Mouse (Mus musculus) splenic B cell, adult 2 months (primary cell): ENCODE measurements around the gene Pabpc5.

Experiments used
- DNase-seq: peaks from one replicate; pipeline ENCODE4 v3.0.0-alpha.2; 2011; ENCODE audit warnings: low read depth, low spot score
- H3K27me3 ChIP-seq: 2 replicates; pipeline ENCODE4 v1.6.1; 2012; ENCODE audit warnings: mild to moderate bottlenecking, low read length, moderate library complexity, mixed read lengths; ENCODE audit not compliant: control insufficient read depth, poor library complexity, insufficient read depth, severe bottlenecking
- H3K36me3 ChIP-seq: 2 replicates; pipeline ENCODE4 v1.6.1; 2012; ENCODE audit warnings: mild to moderate bottlenecking, low read length, moderate library complexity, mixed read lengths; ENCODE audit not compliant: control insufficient read depth, poor library complexity, insufficient read depth, severe bottlenecking

Pabpc5 gene

DNA sequence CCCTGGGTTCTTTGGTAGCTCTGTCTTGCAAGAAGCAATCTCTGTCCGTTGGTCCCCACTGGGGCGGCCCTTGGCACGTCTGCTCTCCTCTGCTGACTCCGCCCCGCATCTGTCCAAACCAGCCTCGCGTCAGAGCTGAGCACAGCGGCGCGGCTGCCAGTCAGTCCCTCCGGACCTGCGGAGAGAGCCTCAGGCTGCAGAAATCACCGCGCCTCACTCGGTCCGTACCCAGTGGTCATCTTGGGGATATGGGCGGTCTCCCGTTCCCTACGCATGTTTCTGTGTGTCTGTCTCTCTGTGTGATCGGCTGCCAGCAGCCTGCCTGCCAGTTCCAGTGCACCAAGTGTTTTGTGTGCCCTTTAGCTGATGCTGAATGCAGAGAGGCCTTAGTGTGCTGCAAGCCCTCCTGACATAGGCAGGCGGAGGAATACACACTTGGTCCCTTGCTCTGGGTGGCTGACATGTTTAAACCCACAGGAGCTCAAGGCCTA is at the start of gene Pabpc5:
Pabpc5 (plus strand) TSS at position 116 of the 491 bp plus-strand sequence.
- Histone ChIP-seq H3K27me3 (no peaks in the 10 kb centered on the region), H3K36me3 (no peaks in the 10 kb centered on the region)
- peak; percentile 0 for DNase-seq

GRCm38 (mm10) chrX:119886957-119887593 is 39.9 kb upstream of the Pabpc5 start:
- no peaks in the 10 kb centered on the region for H3K36me3 ChIP-seq
- DNase-seq: no peak
- no peaks in the 10 kb centered on the region for H3K27me3 ChIP-seq

- H3K36me3 ChIP-seq: no peaks in the 10 kb centered on the region
- H3K27me3 ChIP-seq: no peaks in the 10 kb centered on the region
- no peak for DNase-seq
These were observed 38.6 kb upstream of the Pabpc5 start for GRCm38 (mm10) chrX:119888326-119888920.

GRCm38 (mm10) chrX:119927852-119928251 is 856 bp downstream of the Pabpc5 start:
- H3K27me3 ChIP-seq: no peaks in the 10 kb centered on the region
- DNase-seq: no peak
- H3K36me3 ChIP-seq: no peaks in the 10 kb centered on the region
